Mouse (Mus musculus): ENCODE data around the gene Akap6.

DNA sequence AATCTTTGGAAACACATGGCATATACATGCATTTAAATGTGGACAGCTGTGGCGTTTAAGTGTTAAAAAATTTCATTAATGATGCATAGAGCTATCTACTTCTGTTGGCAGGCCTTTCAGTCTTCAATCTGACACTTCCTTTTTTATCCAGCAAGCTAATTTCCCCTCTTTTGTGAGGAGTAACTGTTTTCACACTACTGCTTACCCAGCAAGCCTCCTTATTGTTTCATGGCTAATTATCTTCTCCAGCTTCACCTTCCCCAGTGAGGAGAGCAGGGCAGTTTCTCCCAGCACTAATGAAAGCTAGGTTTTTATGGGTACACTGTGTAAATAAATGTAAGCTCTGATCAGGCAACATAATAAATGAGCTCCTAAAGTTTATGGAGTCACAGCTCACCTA, 425.5 kb downstream of the Akap6 start:
- TF ChIP-seq JUND (conservative IDR thresholded peaks at IDR 0.05; ENCODE audit: low read depth, low read length) (no peak), EP300 (IDR thresholded peaks at IDR 0.05; ENCODE audit: low read length) (no peak), POLR2AphosphoS2 (IDR thresholded peaks at IDR 0.05; ENCODE audit: low read depth, low read length) (no peak), CTCF (conservative IDR thresholded peaks at IDR 0.05 in 1 of 2, IDR thresholded peaks at IDR 0.05 in 1 of 2; ENCODE audit: low read depth in 2 of 2, low read length in 2 of 2) (no peak), UBTF (IDR thresholded peaks at IDR 0.05; ENCODE audit: low read depth, low read length) (no peak), TCF12 (IDR thresholded peaks at IDR 0.05; ENCODE audit: low read depth, low read length) (no peak), RAD21 (IDR thresholded peaks at IDR 0.05; ENCODE audit: low read depth, low read length) (no peak), POLR2A (IDR thresholded peaks at IDR 0.05; ENCODE audit: low read depth, low read length) (no peak)
